Mouse (Mus musculus): ENCODE results near the gene Spata4.
"Not testable (repeated sequence)": the region's sequence is repeated elsewhere in the genome, so short reads cannot be mapped to it uniquely, and the experiment has no call there.

The Spata4 gene

GRCm38 (mm10) chr8:54600671-54601251, at the start of gene Spata4:
Gene Spata4, plus strand, starts transcription at chr8:54600781.
- peak; percentile 89 for DNase-seq

GRCm38 (mm10) chr8:54554921-54555320, 45.7 kb upstream of the Spata4 start:
- no peak for DNase-seq

GRCm38 (mm10) chr8:54562137-54562536, 38.4 kb upstream of the Spata4 start:
- DNase-seq, result no peak

DNA sequence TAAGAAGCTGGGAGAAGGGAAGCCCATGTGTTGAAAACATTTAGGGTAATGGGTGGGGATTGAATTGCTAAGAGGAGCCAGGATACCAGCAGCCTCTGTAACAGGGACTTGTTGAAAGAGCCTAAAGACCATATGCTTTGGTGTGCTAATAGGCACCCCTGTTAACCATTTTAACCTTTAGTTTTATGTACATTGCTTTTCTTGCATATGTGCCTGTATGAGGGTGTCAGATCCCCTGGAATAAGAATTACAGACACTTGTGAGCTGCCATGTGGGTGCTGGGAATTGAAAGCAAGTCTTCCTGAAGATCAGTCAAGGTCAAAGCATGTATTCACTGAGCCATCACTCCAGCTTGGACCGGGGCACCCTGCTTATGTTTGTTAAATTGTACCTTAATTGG, 35.4 kb upstream of the Spata4 start:
- DNase-seq, result no peak

DNA sequence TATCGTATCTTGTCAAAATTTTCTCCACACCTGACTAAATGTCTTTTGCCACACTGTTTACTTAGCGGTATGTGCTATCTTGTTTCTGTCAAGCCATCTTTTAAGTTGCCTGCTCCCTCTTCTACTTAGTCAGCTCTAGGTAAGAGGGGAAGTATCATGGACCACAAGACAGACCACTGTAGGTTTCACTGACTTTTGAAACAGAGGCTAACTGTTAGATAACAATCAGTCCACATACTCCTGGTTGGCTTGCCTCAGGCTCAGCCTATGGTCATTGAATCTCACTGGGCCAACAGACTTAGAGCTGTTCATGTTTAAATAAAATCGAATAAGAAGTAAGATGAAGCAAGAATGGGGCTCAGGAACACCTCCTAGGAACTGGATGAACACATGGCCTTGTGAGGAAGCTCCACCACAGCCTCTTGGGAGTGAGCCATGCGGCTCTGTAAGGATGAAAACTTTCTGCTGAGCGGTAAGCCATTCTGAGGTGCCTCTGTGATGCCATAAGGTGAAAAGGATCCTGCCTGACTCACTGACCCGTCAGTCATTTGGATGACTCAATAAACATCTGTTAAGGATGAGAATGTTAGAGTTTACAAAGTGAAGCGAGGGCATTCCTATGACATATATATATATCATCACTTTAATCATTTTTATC, 34.8 kb upstream of the Spata4 start:
- no peak for DNase-seq

DNA sequence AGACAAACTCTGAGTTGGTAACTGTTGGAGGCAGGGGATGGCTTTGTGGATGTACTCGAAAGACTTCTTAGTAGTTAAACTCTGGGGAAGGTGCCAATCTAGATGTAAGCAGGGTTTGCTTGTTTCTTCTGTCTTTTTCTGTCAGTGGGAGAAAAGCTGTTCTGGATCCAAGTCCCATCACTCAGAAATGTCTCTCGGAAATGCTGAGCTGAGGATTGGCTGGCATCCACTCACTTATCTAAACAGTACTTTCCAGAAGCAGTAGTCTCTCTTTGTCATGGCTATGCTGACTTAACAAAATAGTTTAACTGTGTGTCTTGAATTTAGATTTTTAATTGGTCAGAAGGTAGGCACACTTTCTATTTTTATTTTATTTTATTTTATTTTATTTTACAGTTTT, 33.4 kb upstream of the Spata4 start:
- DNase-seq, result no peak

DNA sequence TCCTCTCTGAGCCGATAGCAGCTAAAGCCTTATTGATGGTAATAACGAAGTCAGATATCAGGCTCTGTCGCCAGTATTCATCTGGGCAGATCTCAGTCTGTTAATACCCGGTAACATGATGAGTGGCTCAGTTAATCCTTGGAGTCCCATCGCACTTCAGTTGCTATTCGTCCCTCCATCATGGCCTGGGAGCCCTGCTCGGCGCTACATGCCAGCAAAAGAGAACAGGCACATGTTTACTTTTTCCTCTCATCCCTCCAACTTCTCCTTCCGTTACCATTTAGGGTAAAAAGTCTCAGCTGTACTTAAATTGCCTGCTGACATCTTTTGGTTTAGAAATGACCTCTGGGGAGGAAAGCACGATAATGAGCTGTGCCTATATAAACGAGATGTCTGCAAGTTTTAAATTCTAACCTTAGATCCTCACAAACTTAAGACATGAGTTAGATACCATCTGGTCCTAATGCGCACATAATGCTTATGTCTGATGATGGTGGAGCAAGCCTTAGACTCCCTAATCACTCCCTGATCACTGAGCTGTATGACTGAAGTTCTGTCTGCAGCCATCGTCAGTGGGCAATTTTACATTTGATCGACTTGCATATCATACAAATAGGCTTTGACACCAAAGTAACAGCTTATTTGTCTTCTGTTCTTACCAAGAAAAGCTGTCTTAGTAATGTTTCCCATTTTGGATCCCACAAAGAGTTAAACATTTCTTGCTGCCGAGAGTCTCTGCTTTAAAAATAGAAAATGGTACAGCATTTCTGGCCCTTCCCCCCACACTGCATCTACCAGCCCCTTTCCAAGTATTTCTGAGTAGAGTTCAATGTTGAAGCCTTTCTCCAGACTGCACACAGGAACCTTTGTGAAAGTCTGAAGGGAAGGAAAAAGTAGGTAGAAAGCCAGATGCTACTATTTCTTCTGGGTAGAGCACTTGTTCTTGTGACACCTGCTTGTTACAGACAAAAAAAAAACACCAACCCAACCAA, 29.7 kb upstream of the Spata4 start:
- no peak for DNase-seq

- no peak for DNase-seq
Measured at GRCm38 (mm10) chr8:54581436-54581835, 19.1 kb upstream of the Spata4 start.

- DNase-seq, result no peak
Measured at GRCm38 (mm10) chr8:54582886-54583285, 17.7 kb upstream of the Spata4 start.

DNA sequence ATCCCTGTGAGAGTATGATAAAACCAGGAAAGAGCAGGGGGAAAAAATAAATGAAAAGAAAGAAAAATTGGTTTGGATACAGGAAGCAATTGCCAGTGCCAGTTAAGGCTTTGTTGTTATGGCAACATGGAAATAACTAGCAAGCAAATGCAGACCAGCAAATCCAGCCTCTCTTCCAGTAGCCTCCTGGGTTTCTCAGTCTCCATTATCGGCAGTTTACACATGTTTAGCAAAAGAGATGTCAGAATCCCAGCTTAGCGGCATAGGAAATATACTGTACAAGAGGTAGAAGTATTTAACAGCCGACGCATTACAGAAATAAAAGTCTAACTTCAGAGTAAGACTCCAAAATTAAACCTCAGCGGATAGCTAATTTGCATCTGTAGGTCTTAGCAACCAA, 5.9 kb upstream of the Spata4 start:
- no peak for DNase-seq

DNA sequence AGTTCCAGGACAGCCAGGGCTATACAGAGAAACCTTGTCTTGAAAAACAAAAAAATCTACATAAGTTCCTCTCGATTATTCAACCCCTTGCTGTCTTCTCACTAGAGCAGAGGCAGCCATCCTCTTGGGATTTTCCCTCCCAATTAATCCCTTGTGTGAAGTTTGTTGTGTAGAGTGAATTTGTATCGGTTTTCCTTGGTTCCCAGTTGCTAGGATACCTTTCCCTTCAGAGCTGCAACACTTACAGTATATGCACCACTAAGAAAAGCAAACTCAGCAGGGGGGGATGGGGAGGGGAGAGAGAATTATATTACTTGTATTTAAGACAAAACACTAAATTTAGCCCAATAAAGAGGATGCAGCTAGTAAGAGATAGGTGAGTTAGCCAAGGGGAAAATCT, 4.5 kb upstream of the Spata4 start:
- DNase-seq, result no peak

DNA sequence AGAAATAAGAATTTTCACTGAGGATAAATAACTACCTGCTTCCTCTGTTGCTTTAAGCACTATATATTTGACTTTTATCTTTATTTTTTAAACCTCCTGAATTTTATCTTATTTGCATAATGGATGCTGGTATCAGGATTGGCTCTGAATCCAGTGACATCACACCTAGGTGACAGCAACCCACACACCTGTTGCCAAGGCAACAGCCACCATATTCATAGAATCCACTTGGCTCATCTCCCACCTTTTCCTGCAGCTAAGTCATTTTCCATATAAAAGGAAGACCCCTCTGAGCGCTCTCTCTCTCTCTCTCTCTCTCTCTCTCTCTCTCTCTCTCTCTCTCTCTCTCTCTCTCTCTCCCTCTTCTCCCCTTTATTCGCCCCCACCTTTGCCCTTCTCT, 3.6 kb upstream of the Spata4 start:
- no peak for DNase-seq

GRCm38 (mm10) chr8:54597386-54597785, 3.2 kb upstream of the Spata4 start:
- no peak for DNase-seq

DNA sequence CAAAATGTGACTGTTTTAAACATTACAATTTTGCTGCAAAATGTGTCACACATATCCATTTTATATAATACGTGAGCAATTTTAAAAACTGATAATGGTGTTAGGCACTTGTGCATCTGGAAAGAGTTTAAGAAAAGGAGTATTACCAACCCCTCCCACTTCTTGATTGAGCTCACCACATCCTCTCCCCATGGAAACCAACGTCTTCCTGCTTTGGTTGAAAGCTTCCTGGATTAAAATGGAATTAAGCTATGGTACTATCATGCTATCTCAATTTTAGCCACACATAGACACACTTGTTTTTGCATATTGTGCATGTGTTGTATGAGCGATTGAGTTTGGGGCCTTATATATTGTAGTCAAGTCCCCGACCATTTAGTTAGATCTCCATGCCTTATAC, 2.9 kb downstream of the Spata4 start:
- DNase-seq, result no peak

GRCm38 (mm10) chr8:54609336-54609735, 8.8 kb downstream of the Spata4 start:
- peak; percentile 96 for DNase-seq

DNA sequence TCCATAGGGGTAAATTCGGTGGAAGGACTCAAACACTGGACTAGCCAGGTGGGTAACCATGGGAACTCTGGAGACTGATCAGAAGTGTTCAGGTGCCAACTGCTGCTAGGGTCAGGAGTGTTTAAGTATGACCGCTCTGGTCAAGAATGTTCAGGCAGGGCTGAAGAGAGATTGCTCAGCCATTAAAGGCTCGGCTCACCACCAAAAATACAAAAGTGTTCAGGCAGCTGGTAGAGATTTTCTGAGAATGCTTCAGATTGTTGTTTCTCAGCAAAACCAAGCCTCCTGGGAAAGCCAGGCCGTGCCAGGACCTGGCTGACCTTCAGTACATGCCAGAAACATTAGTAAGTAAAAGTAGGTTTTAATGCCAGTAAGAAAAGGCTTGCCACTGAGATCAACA, 9.7 kb downstream of the Spata4 start:
- DNase-seq, result peak; percentile 95

DNA sequence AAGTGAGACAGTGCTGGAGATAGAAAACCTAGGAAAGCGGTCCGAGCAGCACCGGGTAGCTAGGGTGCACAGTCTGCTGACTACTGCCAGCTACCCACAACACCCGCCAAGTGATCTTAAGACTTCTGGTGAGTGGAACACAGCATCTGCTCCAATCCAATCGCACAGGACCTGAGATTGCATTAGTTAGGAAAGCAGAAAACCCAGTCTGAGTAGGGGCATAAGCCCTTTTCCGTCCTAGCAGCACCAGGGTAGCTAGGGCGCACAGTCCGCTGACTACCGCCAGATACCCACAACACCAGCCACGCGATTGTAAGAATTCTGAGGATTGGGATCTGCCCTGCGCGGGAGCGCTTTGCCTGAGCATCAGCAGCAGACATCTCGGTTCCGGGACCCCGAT, 16.1 kb downstream of the Spata4 start:
- not testable (repeated sequence) for DNase-seq

GRCm38 (mm10) chr8:54638634-54639033, 38.1 kb downstream of the Spata4 start:
- DNase-seq, result no peak
